Mouse (Mus musculus): ENCODE results near the gene Zfp523. TPM values are rescaled to one million over a fixed set of nuclear protein-coding genes. Genes with fewer than 3 reads are reported as not detected.

Zfp523 gene
- polyA plus RNA-seq (2015; fragmentation: Nextera tagmentation; extraction: Ambion mirVana), result 38.2 and 40.4 TPM in 2 replicates

DNA sequence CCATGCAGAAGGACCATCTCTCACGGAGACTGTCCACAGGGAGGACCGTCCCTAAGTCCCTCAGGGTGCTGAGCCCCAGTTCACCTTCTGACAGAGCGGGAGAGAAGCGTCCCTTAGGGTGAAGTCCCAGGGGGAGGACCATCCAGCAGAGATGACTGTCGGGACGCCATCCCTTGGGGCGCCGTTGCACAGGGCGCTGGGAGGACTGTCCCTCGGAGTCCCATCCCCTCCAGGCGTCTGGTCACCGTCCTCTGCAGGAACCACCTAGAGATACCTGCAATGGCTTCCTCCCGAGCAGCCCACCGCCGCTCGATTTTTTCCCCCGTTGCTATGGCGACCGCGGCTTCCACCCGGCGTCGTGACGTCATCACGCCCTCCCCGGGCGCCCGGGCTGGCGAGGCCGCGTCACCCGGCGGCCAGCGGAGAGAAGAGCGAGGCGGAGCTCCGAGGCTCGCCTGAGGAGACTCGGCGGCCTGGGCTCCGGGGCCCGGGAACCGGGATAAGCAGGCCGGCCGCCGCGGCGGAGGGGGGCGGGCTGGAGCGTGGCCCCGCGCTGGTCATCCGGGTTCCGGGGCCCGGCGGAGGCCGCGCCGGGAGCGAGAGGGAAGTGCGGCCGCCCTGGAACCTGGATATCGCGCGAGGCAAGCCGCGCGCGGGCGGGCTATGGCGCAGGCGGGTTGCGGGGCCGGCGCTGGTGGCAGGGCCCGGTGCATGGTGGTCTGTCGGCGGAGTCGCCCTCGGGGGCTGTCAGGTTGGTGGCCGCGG is at the start of gene Zfp523:
Zfp523 (plus strand) TSS at position 355 of the 765 bp plus-strand sequence.
- peak within 1 kb of the TSS; percentile 96 for H3K27ac ChIP-seq (ENCODE audit: low read length)
- no peaks in the 10 kb centered on the region for H3K36me3 ChIP-seq (ENCODE audit: insufficient read depth, low read length)
- H3K4me1 ChIP-seq (ENCODE audit: insufficient read depth, low read length), result peaks cover 46% of the 10 kb centered on the region
- no peaks in the 10 kb centered on the region for H3K9me3 ChIP-seq (ENCODE audit: low read length)
- peak within 1 kb of the TSS; percentile 94 for H3K4me2 ChIP-seq (replicated peaks; ENCODE audit: low read depth, low read length)
- H3K4me3 ChIP-seq (ENCODE audit: low read length), result peak within 1 kb of the TSS; percentile 87
- WGBS, result under 1% methylated on average over 72 of the region's 82 CpGs
- ATAC-seq (ENCODE audit: low FRiP score, low TSS enrichment), result peak; percentile 79
- H3K9ac ChIP-seq (replicated peaks; ENCODE audit: low read length), result peak within 1 kb of the TSS; percentile 96
- no peaks in the 10 kb centered on the region for H3K27me3 ChIP-seq (ENCODE audit: insufficient read depth, low read length)

DNA sequence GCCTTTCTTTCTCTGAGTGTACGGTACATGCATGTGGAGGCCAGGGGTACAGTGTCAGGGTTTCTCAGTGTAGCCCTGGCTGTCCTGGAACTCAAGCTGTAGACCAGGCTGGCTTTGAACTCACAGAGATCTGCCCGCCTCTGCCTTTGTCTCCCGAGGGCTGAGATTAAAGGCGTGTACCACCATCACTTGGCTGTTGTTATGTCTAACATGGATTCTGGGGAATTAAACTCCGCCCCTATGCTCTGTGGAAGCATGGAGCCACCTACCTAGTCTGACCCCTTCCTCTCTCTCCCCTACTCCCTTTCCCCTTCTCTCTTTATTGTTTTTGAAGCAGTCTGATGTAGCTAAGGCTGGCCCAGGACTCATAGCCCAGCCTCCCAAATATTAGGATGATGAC is 47.1 kb upstream of the Zfp523 start:
- no peak for ATAC-seq (ENCODE audit: low FRiP score, low TSS enrichment)
- Histone ChIP-seq H3K9ac (replicated peaks; ENCODE audit: low read length) (no peak overlapping the region), H3K4me3 (ENCODE audit: low read length) (no peak overlapping the region), H3K36me3 (ENCODE audit: insufficient read depth, low read length) (no peaks in the 10 kb centered on the region), H3K4me1 (ENCODE audit: insufficient read depth, low read length) (no peaks in the 10 kb centered on the region), H3K27ac (ENCODE audit: low read length) (no peak overlapping the region), H3K4me2 (replicated peaks; ENCODE audit: low read depth, low read length) (no peak overlapping the region), H3K9me3 (ENCODE audit: low read length) (no peaks in the 10 kb centered on the region), H3K27me3 (ENCODE audit: insufficient read depth, low read length) (no peaks in the 10 kb centered on the region)
- WGBS, result 88% methylated on average over 5 of the region's 5 CpGs

- H3K27ac ChIP-seq (ENCODE audit: low read length), result no peak overlapping the region
- no peak for ATAC-seq (ENCODE audit: low FRiP score, low TSS enrichment)
- H3K9ac ChIP-seq (replicated peaks; ENCODE audit: low read length), result no peak overlapping the region
- no peaks in the 10 kb centered on the region for H3K9me3 ChIP-seq (ENCODE audit: low read length)
- H3K4me1 ChIP-seq (ENCODE audit: insufficient read depth, low read length), result no peaks in the 10 kb centered on the region
- WGBS, result 70% methylated on average over 5 of the region's 5 CpGs
- H3K4me3 ChIP-seq (ENCODE audit: low read length), result no peak overlapping the region
- no peak overlapping the region for H3K4me2 ChIP-seq (replicated peaks; ENCODE audit: low read depth, low read length)
- no peaks in the 10 kb centered on the region for H3K36me3 ChIP-seq (ENCODE audit: insufficient read depth, low read length)
- H3K27me3 ChIP-seq (ENCODE audit: insufficient read depth, low read length), result no peaks in the 10 kb centered on the region
Measured at GRCm38 (mm10) chr17:28130391-28131125, 46.4 kb upstream of the Zfp523 start.

DNA sequence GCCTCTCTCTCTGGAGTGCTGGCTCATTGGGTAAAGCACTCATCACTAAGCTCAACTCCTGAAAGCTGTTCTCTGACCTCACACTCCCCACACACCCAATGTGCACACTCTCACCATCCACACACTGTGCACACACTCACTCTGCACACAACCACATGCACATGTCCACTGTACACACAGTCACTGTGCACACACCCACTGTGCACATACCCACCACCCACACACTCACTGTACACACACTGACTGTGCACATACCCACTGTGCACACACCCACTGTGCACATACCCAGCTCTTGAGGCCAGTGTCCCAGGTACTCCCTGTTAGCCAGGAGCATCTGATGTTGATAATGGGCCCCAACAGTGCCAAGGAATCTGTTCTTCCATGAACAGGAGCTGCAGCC is 45.8 kb upstream of the Zfp523 start:
- Histone ChIP-seq H3K4me2 (replicated peaks; ENCODE audit: low read depth, low read length) (no peak overlapping the region), H3K27ac (ENCODE audit: low read length) (no peak overlapping the region), H3K27me3 (ENCODE audit: insufficient read depth, low read length) (no peaks in the 10 kb centered on the region), H3K4me1 (ENCODE audit: insufficient read depth, low read length) (peaks cover 2% of the 10 kb centered on the region), H3K36me3 (ENCODE audit: insufficient read depth, low read length) (no peaks in the 10 kb centered on the region), H3K9me3 (ENCODE audit: low read length) (no peaks in the 10 kb centered on the region), H3K9ac (replicated peaks; ENCODE audit: low read length) (no peak overlapping the region), H3K4me3 (ENCODE audit: low read length) (no peak overlapping the region)
- no peak for ATAC-seq (ENCODE audit: low FRiP score, low TSS enrichment)

GRCm38 (mm10) chr17:28133193-28133592 is 43.7 kb upstream of the Zfp523 start:
- ATAC-seq (ENCODE audit: low FRiP score, low TSS enrichment), result no peak

DNA sequence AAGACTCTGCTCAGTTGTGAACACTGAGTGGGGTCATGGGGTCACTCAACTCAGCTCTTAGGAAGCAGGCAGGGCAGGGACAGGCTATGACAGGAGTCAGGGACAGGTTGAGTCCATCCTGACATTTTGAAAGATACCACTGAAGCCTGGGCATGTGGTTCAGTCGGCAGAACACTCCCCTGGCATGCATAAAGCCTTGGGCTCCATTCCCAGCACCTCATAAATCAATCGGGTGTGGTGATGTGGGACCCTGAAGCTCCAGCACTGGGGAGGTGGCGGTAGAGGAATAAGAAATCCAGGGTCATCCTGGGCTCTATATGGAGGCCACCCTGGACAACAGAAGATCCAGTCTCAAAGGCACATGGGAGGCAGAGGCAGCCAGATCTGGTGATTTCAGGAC is 41.4 kb upstream of the Zfp523 start:
- no peaks in the 10 kb centered on the region for H3K36me3 ChIP-seq (ENCODE audit: insufficient read depth, low read length)
- no peak overlapping the region for H3K9ac ChIP-seq (replicated peaks; ENCODE audit: low read length)
- H3K27ac ChIP-seq (ENCODE audit: low read length), result no peak overlapping the region
- 46% methylated on average over 3 of the region's 3 CpGs for WGBS
- no peak for ATAC-seq (ENCODE audit: low FRiP score, low TSS enrichment)
- H3K4me3 ChIP-seq (ENCODE audit: low read length), result no peak overlapping the region
- H3K4me2 ChIP-seq (replicated peaks; ENCODE audit: low read depth, low read length), result no peak overlapping the region
- H3K27me3 ChIP-seq (ENCODE audit: insufficient read depth, low read length), result no peaks in the 10 kb centered on the region
- H3K4me1 ChIP-seq (ENCODE audit: insufficient read depth, low read length), result peaks cover 11% of the 10 kb centered on the region
- H3K9me3 ChIP-seq (ENCODE audit: low read length), result no peaks in the 10 kb centered on the region

More at GRCm38 (mm10) chr17:28133193-28133592, 43.7 kb upstream of the Zfp523 start:
- no peaks in the 10 kb centered on the region for H3K9me3 ChIP-seq (ENCODE audit: low read length)
- H3K27me3 ChIP-seq (ENCODE audit: insufficient read depth, low read length), result no peaks in the 10 kb centered on the region
- H3K9ac ChIP-seq (replicated peaks; ENCODE audit: low read length), result no peak overlapping the region
- H3K4me1 ChIP-seq (ENCODE audit: insufficient read depth, low read length), result peaks cover 8% of the 10 kb centered on the region
- 4% methylated on average over 14 of the region's 14 CpGs for WGBS
- H3K4me3 ChIP-seq (ENCODE audit: low read length), result no peak overlapping the region
- no peak overlapping the region for H3K27ac ChIP-seq (ENCODE audit: low read length)
- H3K4me2 ChIP-seq (replicated peaks; ENCODE audit: low read depth, low read length), result 0 out of 2 replicates have a peak overlapping the region, but pooled peaks have one; percentile 5
- no peaks in the 10 kb centered on the region for H3K36me3 ChIP-seq (ENCODE audit: insufficient read depth, low read length)

- H3K9ac ChIP-seq (replicated peaks; ENCODE audit: low read length), result no peak overlapping the region
- 0 out of 2 replicates have a peak overlapping the region, but pooled peaks have one; percentile 12 for H3K27ac ChIP-seq (ENCODE audit: low read length)
- H3K27me3 ChIP-seq (ENCODE audit: insufficient read depth, low read length), result no peaks in the 10 kb centered on the region
- H3K4me1 ChIP-seq (ENCODE audit: insufficient read depth, low read length), result peaks cover 19% of the 10 kb centered on the region
- ATAC-seq (ENCODE audit: low FRiP score, low TSS enrichment), result no peak
- no peak overlapping the region for H3K4me3 ChIP-seq (ENCODE audit: low read length)
- WGBS, result 40% methylated on average over 5 of the region's 5 CpGs
- no peaks in the 10 kb centered on the region for H3K9me3 ChIP-seq (ENCODE audit: low read length)
- H3K36me3 ChIP-seq (ENCODE audit: insufficient read depth, low read length), result no peaks in the 10 kb centered on the region
- no peak overlapping the region for H3K4me2 ChIP-seq (replicated peaks; ENCODE audit: low read depth, low read length)
Measured at GRCm38 (mm10) chr17:28136266-28136665, 40.7 kb upstream of the Zfp523 start.

GRCm38 (mm10) chr17:28138013-28138412 is 38.9 kb upstream of the Zfp523 start:
- no peaks in the 10 kb centered on the region for H3K36me3 ChIP-seq (ENCODE audit: insufficient read depth, low read length)
- no peak overlapping the region for H3K27ac ChIP-seq (ENCODE audit: low read length)
- H3K4me2 ChIP-seq (replicated peaks; ENCODE audit: low read depth, low read length), result no peak overlapping the region
- no peak for ATAC-seq (ENCODE audit: low FRiP score, low TSS enrichment)
- H3K27me3 ChIP-seq (ENCODE audit: insufficient read depth, low read length), result no peaks in the 10 kb centered on the region
- WGBS, result 79% methylated on average over 8 of the region's 8 CpGs
- H3K9ac ChIP-seq (replicated peaks; ENCODE audit: low read length), result no peak overlapping the region
- H3K9me3 ChIP-seq (ENCODE audit: low read length), result no peaks in the 10 kb centered on the region
- H3K4me3 ChIP-seq (ENCODE audit: low read length), result no peak overlapping the region
- peaks cover 31% of the 10 kb centered on the region for H3K4me1 ChIP-seq (ENCODE audit: insufficient read depth, low read length)

DNA sequence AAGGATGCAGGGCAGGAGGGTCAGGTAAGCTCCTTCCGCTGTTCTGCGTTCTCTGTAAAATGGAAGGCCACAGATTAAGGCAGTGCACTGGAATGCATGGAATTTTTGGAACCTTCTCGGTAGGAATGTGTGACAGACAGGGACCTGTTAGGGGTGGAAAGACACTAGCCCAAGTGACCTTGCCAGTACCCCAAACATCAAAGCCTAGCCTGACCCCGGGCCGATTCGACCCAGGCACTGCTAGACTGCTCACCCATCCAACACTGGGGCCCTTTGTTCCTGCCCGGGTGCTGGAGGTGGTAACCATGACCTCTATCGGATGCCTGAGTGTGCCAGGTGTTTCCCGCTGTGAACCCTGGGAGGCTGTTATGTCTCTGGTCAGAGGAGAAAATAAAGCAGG is 38.2 kb upstream of the Zfp523 start:
- Histone ChIP-seq H3K27ac (ENCODE audit: low read length) (no peak overlapping the region), H3K4me2 (replicated peaks; ENCODE audit: low read depth, low read length) (no peak overlapping the region), H3K9me3 (ENCODE audit: low read length) (no peaks in the 10 kb centered on the region), H3K9ac (replicated peaks; ENCODE audit: low read length) (no peak overlapping the region), H3K4me1 (ENCODE audit: insufficient read depth, low read length) (peaks cover 36% of the 10 kb centered on the region), H3K4me3 (ENCODE audit: low read length) (no peak overlapping the region), H3K27me3 (ENCODE audit: insufficient read depth, low read length) (peaks cover 2% of the 10 kb centered on the region; the same call in 1 of the 2 replicates), H3K36me3 (ENCODE audit: insufficient read depth, low read length) (no peaks in the 10 kb centered on the region)
- WGBS, result 63% methylated on average over 9 of the region's 9 CpGs
- ATAC-seq (ENCODE audit: low FRiP score, low TSS enrichment), result no peak
